Mouse (Mus musculus) midbrain, embryonic 13.5 days (tissue): ENCODE data around the gene 1700034I23Rik. TPM values are rescaled to one million over a fixed set of nuclear protein-coding genes. Genes with fewer than 3 reads are reported as not detected.

Source experiments
- polyA plus RNA-seq: library from polyadenylated mRNA; unstranded; fragments of >200 nt; fragmentation: Nextera tagmentation; extraction: Ambion mirVana; gene quantifications from 2 replicates; pipeline ENCODE4 v1.2.1, GENCODE M21; 2015

The 1700034I23Rik gene
- polyA plus RNA-seq, 1 experiment from 2014 or later: 0.22 TPM

Other genes starting within 250 kb of the 1700034I23Rik start
- 0.34 and 0.48 TPM in 2 replicates for gene Slc25a31, start 193.7 kb downstream of the 1700034I23Rik start, polyA plus RNA-seq
- 55.6 and 60.1 TPM in 2 replicates for gene Hspa4l, start 158.0 kb downstream of the 1700034I23Rik start, polyA plus RNA-seq
- 23.2 and 24.1 TPM in 2 replicates for gene Plk4, start 102.5 kb downstream of the 1700034I23Rik start, polyA plus RNA-seq
- 11.7 and 12.2 TPM in 2 replicates for gene Mfsd8, start 55.7 kb downstream of the 1700034I23Rik start, polyA plus RNA-seq
- gene Abhd18, start 55.6 kb downstream of the 1700034I23Rik start, polyA plus RNA-seq: 13.2 and 18.6 TPM in 2 replicates
- 2.4 and 2.6 TPM in 2 replicates for gene Larp1b, start 47.3 kb upstream of the 1700034I23Rik start, polyA plus RNA-seq
- 24.8 and 27.6 TPM in 2 replicates for gene Pgrmc2, start 180.5 kb upstream of the 1700034I23Rik start, polyA plus RNA-seq